Mouse (Mus musculus) ES-E14 (cell line): ENCODE measurements at regions not wholly inside any gene's neighbourhood (a gene's known extent, or its start where the extent isn't known, plus 50 kb on each side); places are given as distances from the start of the nearest gene placed in this dataset.

Source experiments
- DNase-seq: peaks from one replicate; pipeline ENCODE4 v3.0.0-alpha.2; 2013; ENCODE audit warnings: low read depth, low spot score
- H3K27ac ChIP-seq: 2 replicates; pipeline ENCODE4 v1.5.1; 2012; ENCODE audit warnings: low read depth, mild to moderate bottlenecking, low read length, moderate library complexity, mixed read lengths; ENCODE audit not compliant: poor library complexity, insufficient read depth, severe bottlenecking
- H3K36me3 ChIP-seq: 2 replicates; pipeline ENCODE4 v1.6.1; 2012; ENCODE audit warnings: mild to moderate bottlenecking, low read length, moderate library complexity, mixed read lengths; ENCODE audit not compliant: control insufficient read depth, poor library complexity, insufficient read depth, severe bottlenecking
- H3K4me1 ChIP-seq, 2 experiments: fragments of 150-350 bp in 1 of 2; sonication (generic) in 1 of 2; 2 replicates each; pipeline ENCODE4 v1.6.1; 2012; ENCODE audit warnings: low read length in 2 of 2, mild to moderate bottlenecking in 1 of 2, mixed read lengths in 1 of 2; ENCODE audit not compliant: control insufficient read depth in 2 of 2, insufficient read depth in 2 of 2, poor library complexity in 1 of 2
- H3K4me3 ChIP-seq, 2 experiments: fragments of 150-350 bp in 1 of 2; sonication (generic) in 1 of 2; 2 replicates each; pipeline ENCODE4 v1.5.1; 2012; ENCODE audit warnings: low read length in 2 of 2, low read depth in 1 of 2, mild to moderate bottlenecking in 1 of 2, mixed read lengths in 1 of 2; ENCODE audit not compliant: insufficient read depth in 1 of 2, poor library complexity in 1 of 2, severe bottlenecking in 1 of 2
- H3K9ac ChIP-seq: 2 replicates; pipeline ENCODE4 v1.6.1; 2012; ENCODE audit warnings: low read depth, mild to moderate bottlenecking, low read length, mixed read lengths; ENCODE audit not compliant: poor library complexity, insufficient read depth, severe bottlenecking
- H3K9me3 ChIP-seq: fragments of 150-350 bp; sonication (generic); 2 replicates; pipeline ENCODE4 v1.6.1; 2012; ENCODE audit warnings: low read depth, mild to moderate bottlenecking, low read length; ENCODE audit not compliant: control insufficient read depth, insufficient read depth
- CHD2 ChIP-seq: IDR thresholded peaks from 2 replicates; pipeline ENCODE4 v1.6.1; 2014; ENCODE audit warnings: mild to moderate bottlenecking, low read depth, low read length, inconsistent platforms
- HCFC1 ChIP-seq: IDR thresholded peaks from 2 replicates; pipeline ENCODE4 v1.6.1; 2012; ENCODE audit warnings: low read length, inconsistent platforms, borderline replicate concordance; ENCODE audit not compliant: insufficient read depth
- MAFK ChIP-seq: IDR thresholded peaks from 2 replicates; pipeline ENCODE4 v1.6.1; 2014; ENCODE audit warnings: mild to moderate bottlenecking, low read depth, low read length, inconsistent platforms; ENCODE audit not compliant: insufficient read depth
- ZC3H11A ChIP-seq: IDR thresholded peaks from 2 replicates; pipeline ENCODE4 v1.6.1; 2012; ENCODE audit warnings: low read depth, mild to moderate bottlenecking, inconsistent platforms, low read length, borderline replicate concordance
- ZNF384 ChIP-seq: IDR thresholded peaks from 2 replicates; pipeline ENCODE4 v1.6.1; 2012; ENCODE audit warnings: low read depth, low read length, inconsistent platforms
- in situ Hi-C, 2 experiments: fragments of 600-800 bp; cut with MboI; formaldehyde crosslinking; loops; one replicate each; pipeline ENCODE4 v1.15.1; 2025; ENCODE audit warnings: low sequenced_read_pairs in 2 of 2, inconsistent platforms in 1 of 2; ENCODE audit not compliant: unreplicated experiment in 2 of 2

- Histone ChIP-seq H3K36me3 (no peaks in the 10 kb centered on the region), H3K9me3 (no peaks in the 10 kb centered on the region), H3K4me3 (no peak overlapping the region), H3K27ac (no peak overlapping the region), H3K4me1 (no peaks in the 10 kb centered on the region), H3K9ac (no peak overlapping the region)
- in situ Hi-C loops: no loop called here
- TF ChIP-seq ZNF384 (no peak), HCFC1 (no peak), CHD2 (no peak), ZC3H11A (no peak), MAFK (no peak)
- no peak for DNase-seq
These were observed 365.3 kb downstream of the 9430069I07Rik start for GRCm38 (mm10) chr15:33992383-33992782.

GRCm38 (mm10) chr15:33975077-33975476 lies 382.6 kb downstream of the 9430069I07Rik start:
- in situ Hi-C loops: no loop called here
- H3K36me3 ChIP-seq: no peaks in the 10 kb centered on the region
- no peak overlapping the region for H3K4me3 ChIP-seq
- DNase-seq: no peak
- H3K4me1 ChIP-seq: no peaks in the 10 kb centered on the region
- no peak overlapping the region for H3K27ac ChIP-seq
- 0 out of 2 replicates have a peak, but pooled peaks have one; percentile 7 for TF ChIP-seq ZC3H11A
- TF ChIP-seq ZNF384: no peak
- no peak for TF ChIP-seq CHD2
- no peak for TF ChIP-seq HCFC1
- no peak for TF ChIP-seq MAFK
- H3K9ac ChIP-seq: no peak overlapping the region
- H3K9me3 ChIP-seq: no peaks in the 10 kb centered on the region

- no peak for DNase-seq
- no peak for TF ChIP-seq HCFC1
- TF ChIP-seq ZNF384: no peak
- TF ChIP-seq ZC3H11A: no peak
- TF ChIP-seq CHD2: no peak
- H3K4me3 ChIP-seq: no peak overlapping the region
- H3K4me1 ChIP-seq: no peaks in the 10 kb centered on the region
- H3K9ac ChIP-seq: no peak overlapping the region
- in situ Hi-C loops: no loop called here
- no peaks in the 10 kb centered on the region for H3K9me3 ChIP-seq
- no peak overlapping the region for H3K27ac ChIP-seq
- no peaks in the 10 kb centered on the region; the same call in 1 of the 2 replicates for H3K36me3 ChIP-seq
These were observed 384.2 kb downstream of the 9430069I07Rik start for GRCm38 (mm10) chr15:33973466-33973865.

- no peak for TF ChIP-seq CHD2
- no peak for TF ChIP-seq MAFK
- no peak for TF ChIP-seq ZC3H11A
- no peak for TF ChIP-seq HCFC1
- TF ChIP-seq ZNF384: no peak
- H3K9ac ChIP-seq: no peak overlapping the region
- in situ Hi-C loops: no loop called here
- no peak overlapping the region for H3K4me3 ChIP-seq
- no peak for DNase-seq
- H3K36me3 ChIP-seq: no peaks in the 10 kb centered on the region; the same call in 1 of the 2 replicates
- no peaks in the 10 kb centered on the region for H3K9me3 ChIP-seq
- H3K4me1 ChIP-seq: no peaks in the 10 kb centered on the region
- H3K27ac ChIP-seq: no peak overlapping the region
These were observed 388.3 kb downstream of the 9430069I07Rik start for GRCm38 (mm10) chr15:33969409-33969808.
